Mouse (Mus musculus) activated CD4-positive, CD25-positive, alpha-beta regulatory T cell, adult 9 weeks (primary cell): ENCODE data around the gene Vmn1r196. TPM values are rescaled to one million over a fixed set of nuclear protein-coding genes. Genes with fewer than 3 reads are reported as not detected.

Experiments used
- polyA plus RNA-seq: library from polyadenylated mRNA; unstranded; fragments of 100-300 nt; shearing (Covaris generic); gene quantifications from one replicate; pipeline ENCODE4 v1.2.1, GENCODE M21; 2017

Vmn1r196 gene
- not detected for polyA plus RNA-seq

DNA sequence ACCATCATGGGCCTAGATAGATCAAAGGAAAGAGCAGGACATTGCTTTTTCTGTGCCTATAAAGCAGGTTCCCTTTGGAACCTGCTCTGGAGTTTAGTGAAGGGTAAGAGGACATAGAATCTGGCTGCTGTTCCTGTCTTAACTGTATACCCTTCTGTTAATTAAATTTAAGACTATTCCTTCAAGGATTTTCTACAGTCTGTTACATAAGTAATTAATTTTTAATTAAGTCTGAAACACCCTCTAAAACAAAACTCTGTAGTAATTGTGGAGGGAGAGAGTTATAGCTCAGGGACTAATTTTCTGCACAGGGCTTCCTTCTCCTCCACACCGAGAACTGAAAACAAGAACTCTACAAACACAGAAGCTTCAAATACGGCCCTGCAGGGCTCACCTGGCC is at the start of gene Vmn1r196:
Vmn1r196 (plus strand) TSS at position 301 of the 400 bp plus-strand sequence.

GRCm38 (mm10) chr13:22243915-22244314 is 45.8 kb upstream of the Vmn1r196 start, which contains the start of gene Vmn1r194:
Gene Vmn1r194, plus strand, starts transcription at chr13:22244215.

GRCm38 (mm10) chr13:22270222-22270621 is 19.5 kb upstream of the Vmn1r196 start, which contains the start of gene Vmn1r195:
Gene Vmn1r195, plus strand, starts transcription at chr13:22270522.

GRCm38 (mm10) chr13:22324289-22324688 is 34.6 kb downstream of the Vmn1r196 start, which contains the start of gene Vmn1r197:
Gene Vmn1r197, plus strand, starts transcription at chr13:22324589.

Other genes with a start within 250 kb of the Vmn1r196 start
- 17.7 TPM for gene Hist1h4i, start 248.6 kb upstream of the Vmn1r196 start, polyA plus RNA-seq
- gene Hist1h2ag, start 247.0 kb upstream of the Vmn1r196 start, polyA plus RNA-seq, result 1.4 TPM
- gene Hist1h2bj, start 246.7 kb upstream of the Vmn1r196 start, polyA plus RNA-seq, result 3.6 TPM
- gene Vmn1r188, start 205.5 kb upstream of the Vmn1r196 start, polyA plus RNA-seq, result not detected
- not detected for gene Vmn1r189, start 184.1 kb upstream of the Vmn1r196 start, polyA plus RNA-seq
- gene Vmn1r191, start 106.0 kb upstream of the Vmn1r196 start, polyA plus RNA-seq, result not detected
- gene Vmn1r192, start 98.8 kb upstream of the Vmn1r196 start, polyA plus RNA-seq, result not detected
- not detected for gene Vmn1r193, start 66.8 kb upstream of the Vmn1r196 start, polyA plus RNA-seq
- gene Vmn1r194, start 45.7 kb upstream of the Vmn1r196 start, polyA plus RNA-seq, result not detected
- gene Vmn1r195, start 19.4 kb upstream of the Vmn1r196 start, polyA plus RNA-seq, result not detected
- gene Vmn1r197, start 34.7 kb downstream of the Vmn1r196 start, polyA plus RNA-seq, result 0.05 TPM
- gene Vmn1r198, start 60.4 kb downstream of the Vmn1r196 start, polyA plus RNA-seq, result 0.05 TPM
- gene Vmn1r199, start 89.9 kb downstream of the Vmn1r196 start, polyA plus RNA-seq, result not detected
- not detected for gene Vmn1r200, start 100.5 kb downstream of the Vmn1r196 start, polyA plus RNA-seq
- 0.10 TPM for gene Vmn1r201, start 182.0 kb downstream of the Vmn1r196 start, polyA plus RNA-seq
- gene Vmn1r202, start 215.5 kb downstream of the Vmn1r196 start, polyA plus RNA-seq, result 0.06 TPM
- gene Vmn1r203, start 228.2 kb downstream of the Vmn1r196 start, polyA plus RNA-seq, result 0.15 TPM